Comparison of ENCODE assay signal across 8 mouse cellular contexts in the genomic region with DNA sequence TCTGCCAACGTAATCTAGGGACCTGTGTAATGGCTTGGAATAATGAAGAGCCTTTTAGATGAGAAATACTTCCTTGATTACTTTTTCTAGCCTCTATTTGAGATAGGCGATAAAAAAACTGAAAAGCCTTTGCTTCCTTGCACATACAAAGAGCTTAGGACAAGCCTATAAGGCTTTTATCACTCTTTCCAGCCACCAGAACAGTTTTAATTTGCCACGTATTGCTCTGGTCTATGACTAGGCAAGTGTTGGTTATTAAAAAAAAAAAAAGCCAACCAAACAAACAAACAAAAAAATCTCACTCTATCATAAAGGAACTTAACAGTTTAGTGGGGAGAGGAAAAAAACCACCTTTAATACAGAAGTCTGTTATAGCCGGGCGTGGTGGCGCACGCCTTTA. TPM values are rescaled to one million over a fixed set of nuclear protein-coding genes. Genes with fewer than 3 reads are reported as not detected.
DNase-seq lines count a peak whose midpoint lies in the region; ATAC-seq and TF ChIP-seq lines count a peak whose summit lies in the region.

No protein-coding gene starts in this region.

- peak overlapping the region; percentile 79 for H3K4me2 ChIP-seq in heart, embryonic 11.5 days
- peak overlapping the region; percentile 94 for H3K4me2 ChIP-seq in liver, embryonic 14.5 days (ENCODE audit: low read depth)

- H3K4me1 ChIP-seq in heart, embryonic 11.5 days (ENCODE audit: control insufficient read depth, insufficient read depth, low read length): peaks cover 15% of the 10 kb centered on the region; the same call in 1 of the 2 replicates
- H3K4me1 ChIP-seq in testis, adult 2 months (ENCODE audit: control insufficient read depth, insufficient read depth, low read length): peaks cover 6% of the 10 kb centered on the region; the same call in 1 of the 2 replicates
- H3K4me1 ChIP-seq in liver, embryonic 14.5 days (replicated peaks; ENCODE audit: control insufficient read depth in 2 of 2, insufficient read depth in 2 of 2, low read length in 1 of 2): peaks cover 8 to 15% of the 10 kb centered on the region in 2 experiments

- DNase-seq in heart, postnatal 14 days: no peak
- DNase-seq in testis, postnatal 14 days (ENCODE audit: low spot score): no peak
- no peak for DNase-seq in liver, embryonic 14.5 days (ENCODE audit: low read depth in 3 of 3, low spot score in 3 of 3)
- DNase-seq in adrenal gland, postnatal 4 days (ENCODE audit: low spot score in 2 of 2): no peak
- DNase-seq in frontal cortex, postnatal 10 days (ENCODE audit: low spot score in 2 of 2): no peak
- DNase-seq in gastrocnemius, adult 18-20 months (ENCODE audit: low spot score): no peak

- H3K9ac ChIP-seq in heart, embryonic 11.5 days (ENCODE audit: low read depth, low read length): no peak overlapping the region; the same call in 1 of the 2 replicates
- no peak overlapping the region for H3K9ac ChIP-seq in liver, embryonic 14.5 days (replicated peaks)

- no peak for TF ChIP-seq POLR2A in testis, adult 2 months (IDR thresholded peaks at IDR 0.05; ENCODE audit: control insufficient read depth, low read depth, low read length)

- no peaks in the 10 kb centered on the region for H3K36me3 ChIP-seq in heart, embryonic 11.5 days (ENCODE audit: control insufficient read depth, insufficient read depth, low read length)
- H3K36me3 ChIP-seq in testis, adult 2 months (ENCODE audit: control insufficient read depth, insufficient read depth, low read length): no peaks in the 10 kb centered on the region
- no peaks in the 10 kb centered on the region for H3K36me3 ChIP-seq in liver, embryonic 14.5 days (replicated peaks; ENCODE audit: control insufficient read depth, insufficient read depth, low read depth)

- peaks cover 3% of the 10 kb centered on the region; the same call in 1 of the 2 replicates for H3K9me3 ChIP-seq in heart, embryonic 11.5 days (replicated peaks; ENCODE audit: control insufficient read depth, low read length)
- H3K9me3 ChIP-seq in liver, embryonic 14.5 days (ENCODE audit: control insufficient read depth, low read length): no peaks in the 10 kb centered on the region

- 89% methylated on average over 7 of the region's 7 CpGs for WGBS in heart, embryonic 11.5 days (ENCODE audit: insufficient replicate concordance)
- 57% methylated on average over 7 of the region's 7 CpGs for WGBS in liver, embryonic 14.5 days (ENCODE audit: insufficient replicate concordance)

- no peak for TF ChIP-seq EP300 in liver, embryonic 14.5 days (IDR thresholded peaks at IDR 0.05; ENCODE audit: low read depth)

- intact Hi-C loops in heart, postnatal 14 days (cut with DNase I): no loop called here

- peak overlapping the region; percentile 98 for H3K4me3 ChIP-seq in heart, embryonic 11.5 days (ENCODE audit: low read depth, low read length)
- H3K4me3 ChIP-seq in testis, adult 2 months (ENCODE audit: control insufficient read depth, low read depth, low read length): peak overlapping the region; percentile 96
- peak overlapping the region in 1 of 2 experiments; percentile 74; a peak in 2 of 4 replicates for H3K4me3 ChIP-seq in liver, embryonic 14.5 days (ENCODE audit: insufficient read depth in 1 of 2, low read depth in 2 of 2, low read length in 2 of 2)

- TF ChIP-seq CTCF in testis, adult 2 months (IDR thresholded peaks at IDR 0.05; ENCODE audit: control insufficient read depth, insufficient read depth, insufficient replicate concordance, low read depth, low read length): no peak
- no peak for TF ChIP-seq CTCF in liver, embryonic 14.5 days (IDR thresholded peaks at IDR 0.05; ENCODE audit: low read depth)

- peak overlapping the region; percentile 100 for H3K27ac ChIP-seq in heart, embryonic 11.5 days (ENCODE audit: low read depth, low read length)
- peak overlapping the region; percentile 36 for H3K27ac ChIP-seq in testis, adult 2 months (ENCODE audit: control insufficient read depth, insufficient read depth, low read depth, low read length)
- H3K27ac ChIP-seq in liver, embryonic 14.5 days: no peak overlapping the region

- no peak for ATAC-seq in heart, embryonic 11.5 days (replicated peaks; ENCODE audit: insufficient number of reproducible peaks, low FRiP score, low TSS enrichment)
- ATAC-seq in liver, embryonic 14.5 days (ENCODE audit: insufficient read depth): no peak

- no peaks in the 10 kb centered on the region for H3K27me3 ChIP-seq in heart, embryonic 11.5 days (ENCODE audit: control insufficient read depth, insufficient read depth, low read length)
- no peaks in the 10 kb centered on the region for H3K27me3 ChIP-seq in testis, adult 2 months (ENCODE audit: control insufficient read depth, insufficient read depth, low read length)
- H3K27me3 ChIP-seq in liver, embryonic 14.5 days (ENCODE audit: control insufficient read depth, insufficient read depth, low read length): no peaks in the 10 kb centered on the region

RNA-seq across cellular contexts. Expression of gene Gfpt1, which starts 1.2 kb away (rescaled TPM):
- polyA plus RNA-seq in heart, embryonic 11.5 days (2014; fragmentation: Nextera tagmentation; extraction: Ambion mirVana): 14.7 and 20.1 TPM in 2 replicates
- total RNA-seq in heart, postnatal 14 days (2021): 10 to 100 TPM; 14.2 to 15.5 TPM
- polyA plus RNA-seq in testis, adult 2 months (2012; rRNA removed): 31.8 and 37.7 TPM in 2 replicates
- 3.6 and 5.2 TPM in 2 replicates for polyA plus RNA-seq in liver, embryonic 14.5 days (2012; rRNA removed)
- 5.5 and 5.9 TPM in 2 replicates for polyA plus RNA-seq in liver, embryonic 14.5 days (2014; fragmentation: Nextera tagmentation; extraction: Ambion mirVana)
- 10 to 100 TPM; 39.8 to 42.6 TPM for total RNA-seq in adrenal gland, postnatal 4 days (2021)
- 10 to 100 TPM; 32.3 to 32.7 TPM for total RNA-seq in gastrocnemius, adult 18-20 months (2021)

RNA-seq across cellular contexts. Expression of gene Nfu1, which starts 32.4 kb away (rescaled TPM):
- 96.8 and 102 TPM in 2 replicates for polyA plus RNA-seq in heart, embryonic 11.5 days (2014; fragmentation: Nextera tagmentation; extraction: Ambion mirVana)
- total RNA-seq in heart, postnatal 14 days (2021): 10 to 100 TPM; 68.9 to 73.5 TPM
- 119 and 141 TPM in 2 replicates for polyA plus RNA-seq in testis, adult 2 months (2012; rRNA removed)
- polyA plus RNA-seq in liver, embryonic 14.5 days (2012; rRNA removed): 23.5 and 51.9 TPM in 2 replicates
- 47.7 and 48.6 TPM in 2 replicates for polyA plus RNA-seq in liver, embryonic 14.5 days (2014; fragmentation: Nextera tagmentation; extraction: Ambion mirVana)
- 10 to 100 TPM; 76.2 to 82.8 TPM for total RNA-seq in adrenal gland, postnatal 4 days (2021)
- 10 to 100 TPM; 63.3 to 69.0 TPM for total RNA-seq in gastrocnemius, adult 18-20 months (2021)
